Comparison of ENCODE assay signal across 29 mouse cellular contexts in the genomic region with DNA sequence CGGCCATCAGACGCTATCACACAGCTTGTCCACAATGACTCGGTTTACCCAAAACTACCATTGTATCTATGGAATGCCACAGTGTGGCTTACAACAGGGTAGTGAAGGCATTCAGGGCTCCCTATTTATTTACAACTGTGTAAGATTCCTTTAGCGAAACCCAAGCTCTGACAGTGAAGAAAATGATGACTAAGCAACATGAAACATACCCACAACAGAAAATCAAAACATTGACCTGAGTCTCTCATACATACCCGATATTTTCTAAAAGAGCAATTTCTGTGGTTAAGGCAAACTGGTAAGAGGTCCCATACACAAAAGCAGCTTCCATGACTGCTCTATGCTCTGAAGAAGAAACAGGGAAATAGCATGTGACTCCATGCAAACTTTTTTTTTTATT.
"Had no signal": no experiment of that assay in that cellular context is flagged by ENCODE, and none has a peak within 500 bp of the region (broad histone marks: within the 10 kb centered on the region; RNA-seq: fewer than 3 reads in every experiment).

No protein-coding gene starts in this region.

- H3K4me2 ChIP-seq: limb, embryonic 12.5 days; limb, embryonic 13.5 days; limb, embryonic 15.5 days; liver, embryonic 11.5 days; liver, embryonic 12.5 days; liver, embryonic 13.5 days; liver, embryonic 15.5 days; lung, embryonic 14.5 days; lung, embryonic 15.5 days; midbrain, embryonic 11.5 days; midbrain, embryonic 12.5 days; midbrain, embryonic 13.5 days; midbrain, embryonic 15.5 days had no signal

- H3K9ac ChIP-seq: limb, embryonic 12.5 days; limb, embryonic 13.5 days; limb, embryonic 15.5 days; liver, embryonic 12.5 days; liver, embryonic 13.5 days; liver, embryonic 14.5 days; liver, embryonic 15.5 days; liver, postnatal 0 days; lung, embryonic 14.5 days; lung, embryonic 15.5 days; midbrain, embryonic 12.5 days; midbrain, embryonic 13.5 days; midbrain, embryonic 15.5 days had no signal

- H3K4me1 ChIP-seq: limb, embryonic 10.5 days; limb, embryonic 15.5 days; liver, embryonic 12.5 days; liver, embryonic 13.5 days; liver, embryonic 15.5 days; midbrain, embryonic 12.5 days; midbrain, embryonic 13.5 days; midbrain, embryonic 15.5 days had no signal

- DNase-seq: left cerebral cortex, postnatal 4 days; liver; liver, embryonic 13.5 days; liver, postnatal 0 days; lung, adult 18-20 months; lung, adult 2 months; lung, embryonic 14.5 days; lung, postnatal 10 days; lung, postnatal 14 days; lung, postnatal 36 days; lung, postnatal 4 days; midbrain, embryonic 14.5 days had no signal

- H3K36me3 ChIP-seq: limb, embryonic 10.5 days; limb, embryonic 12.5 days; limb, embryonic 13.5 days; limb, embryonic 15.5 days; liver, embryonic 12.5 days; liver, embryonic 13.5 days; liver, embryonic 15.5 days; lung, embryonic 15.5 days; midbrain, embryonic 10.5 days; midbrain, embryonic 12.5 days; midbrain, embryonic 13.5 days; midbrain, embryonic 15.5 days had no signal

- H3K27me3 ChIP-seq: limb, embryonic 12.5 days; limb, embryonic 13.5 days; limb, embryonic 15.5 days; liver, embryonic 12.5 days; liver, embryonic 13.5 days; liver, embryonic 15.5 days; lung, embryonic 15.5 days; megakaryocyte, embryonic 14.5 days; midbrain, embryonic 12.5 days; midbrain, embryonic 13.5 days; midbrain, embryonic 15.5 days had no signal

- H3K4me3 ChIP-seq: limb, embryonic 10.5 days; limb, embryonic 12.5 days; limb, embryonic 13.5 days; limb, embryonic 15.5 days; liver, embryonic 12.5 days; liver, embryonic 13.5 days; liver, embryonic 15.5 days; lung, embryonic 15.5 days; megakaryocyte, embryonic 14.5 days; midbrain, embryonic 10.5 days; midbrain, embryonic 12.5 days; midbrain, embryonic 13.5 days; midbrain, embryonic 15.5 days; myocyte had no signal

- H3K27ac ChIP-seq: limb, embryonic 10.5 days; limb, embryonic 12.5 days; limb, embryonic 13.5 days; limb, embryonic 15.5 days; liver, embryonic 12.5 days; liver, embryonic 13.5 days; liver, embryonic 14.5 days; liver, embryonic 15.5 days; lung, embryonic 15.5 days; macrophage; midbrain, embryonic 10.5 days; midbrain, embryonic 12.5 days; midbrain, embryonic 13.5 days; midbrain, embryonic 15.5 days had no signal

- H3K9me3 ChIP-seq: limb, embryonic 10.5 days; limb, embryonic 12.5 days; limb, embryonic 13.5 days; limb, embryonic 15.5 days; liver, embryonic 12.5 days; liver, embryonic 13.5 days; liver, embryonic 15.5 days; lung, embryonic 15.5 days; megakaryocyte, embryonic 14.5 days; midbrain, embryonic 10.5 days; midbrain, embryonic 12.5 days; midbrain, embryonic 13.5 days; midbrain, embryonic 15.5 days had no signal
